Mouse (Mus musculus): Measurements from ENCODE around the gene Cd6. TPM values are rescaled to one million over a fixed set of nuclear protein-coding genes. Genes with fewer than 3 reads are reported as not detected.

Gene Cd6
- polyA plus RNA-seq, 1 experiment = 2.1 TPM

- Histone ChIP-seq H3K4me1 (ENCODE audit: control insufficient read depth, insufficient read depth, low read length) (peaks cover 8% of the 10 kb centered on the region), H3K4me3 (replicated peaks; ENCODE audit: control insufficient read depth, low read depth, low read length) (no peak overlapping the region), H3K27ac (ENCODE audit: control insufficient read depth, insufficient read depth, low read depth, low read length, poor library complexity) (no peak overlapping the region)
- 90% methylated on average over 4 of the region's 4 CpGs for WGBS
- TF ChIP-seq POLR2A (IDR thresholded peaks at IDR 0.05; ENCODE audit: borderline replicate concordance, control insufficient read depth, low read depth, low read length) (no peak), CTCF (IDR thresholded peaks at IDR 0.05; ENCODE audit: control insufficient read depth, insufficient read depth, low read length) (no peak)
Observed at GRCm38 (mm10) chr19:10739916-10740315, 89.9 kb downstream of the Cd6 start.

Other genes starting within 250 kb of the Cd6 start
- gene Ddb1, start 224.7 kb downstream of the Cd6 start, polyA plus RNA-seq (2011; ENCODE audit: insufficient read depth, insufficient read length, low replicate concordance, missing spikeins) = 59.3 and 107 TPM in 2 replicates
- 3.7 and 5.3 TPM in 2 replicates for gene Tkfc, start 224.4 kb downstream of the Cd6 start, polyA plus RNA-seq (2011; ENCODE audit: insufficient read depth, insufficient read length, low replicate concordance, missing spikeins)
- 0.41 and 0.77 TPM in 2 replicates for gene Vwce, start 195.8 kb downstream of the Cd6 start, polyA plus RNA-seq (2011; ENCODE audit: insufficient read depth, insufficient read length, low replicate concordance, missing spikeins)
- gene Pga5, start 152.0 kb downstream of the Cd6 start, polyA plus RNA-seq (2011; ENCODE audit: insufficient read depth, insufficient read length, low replicate concordance, missing spikeins) = not detected in 2 replicates
- gene Vps37c, start 141.3 kb downstream of the Cd6 start, polyA plus RNA-seq (2011; ENCODE audit: insufficient read depth, insufficient read length, low replicate concordance, missing spikeins) = 14.4 and 29.5 TPM in 2 replicates
- 1.1 and 2.2 TPM in 2 replicates for gene Cd5, start 91.1 kb downstream of the Cd6 start, polyA plus RNA-seq (2011; ENCODE audit: insufficient read depth, insufficient read length, low replicate concordance, missing spikeins)
- gene Slc15a3, start 9.7 kb upstream of the Cd6 start, polyA plus RNA-seq (2011; ENCODE audit: insufficient read depth, insufficient read length, low replicate concordance, missing spikeins) = 9.5 and 19.7 TPM in 2 replicates
- gene Tmem132a, start 39.9 kb upstream of the Cd6 start, polyA plus RNA-seq (2011; ENCODE audit: insufficient read depth, insufficient read length, low replicate concordance, missing spikeins) = 1.4 TPM in 1 of 2 replicates, not detected in the other
- 5.1 and 11.5 TPM in 2 replicates for gene Tmem109, start 51.9 kb upstream of the Cd6 start, polyA plus RNA-seq (2011; ENCODE audit: insufficient read depth, insufficient read length, low replicate concordance, missing spikeins)
- gene Prpf19, start 65.2 kb upstream of the Cd6 start, polyA plus RNA-seq (2011; ENCODE audit: insufficient read depth, insufficient read length, low replicate concordance, missing spikeins) = 24.2 and 58.3 TPM in 2 replicates
- gene Zp1, start 90.6 kb upstream of the Cd6 start, polyA plus RNA-seq (2011; ENCODE audit: insufficient read depth, insufficient read length, low replicate concordance, missing spikeins) = not detected in 2 replicates
- not detected in 2 replicates for gene Ptgdr2, start 107.1 kb upstream of the Cd6 start, polyA plus RNA-seq (2011; ENCODE audit: insufficient read depth, insufficient read length, low replicate concordance, missing spikeins)
- gene Ccdc86, start 119.2 kb upstream of the Cd6 start, polyA plus RNA-seq (2011; ENCODE audit: insufficient read depth, insufficient read length, low replicate concordance, missing spikeins) = 4.4 and 5.8 TPM in 2 replicates
- gene Ms4a10, start 144.6 kb upstream of the Cd6 start, polyA plus RNA-seq (2011; ENCODE audit: insufficient read depth, insufficient read length, low replicate concordance, missing spikeins) = not detected in 2 replicates
- not detected in 2 replicates for gene Ms4a15, start 163.2 kb upstream of the Cd6 start, polyA plus RNA-seq (2011; ENCODE audit: insufficient read depth, insufficient read length, low replicate concordance, missing spikeins)
- not detected in 2 replicates for gene Ms4a18, start 188.0 kb upstream of the Cd6 start, polyA plus RNA-seq (2011; ENCODE audit: insufficient read depth, insufficient read length, low replicate concordance, missing spikeins)